Mouse (Mus musculus): ENCODE data around the gene Irf8. TPM values are rescaled to one million over a fixed set of nuclear protein-coding genes. Genes with fewer than 3 reads are reported as not detected.
"Not testable (repeated sequence)": the region's sequence is repeated elsewhere in the genome, so short reads cannot be mapped to it uniquely, and the experiment has no call there.

The Irf8 gene
- total RNA-seq, 2 experiments from 2014 or later: 17.5 to 24.6 TPM

GRCm38 (mm10) chr8:120779106-120779505 is 42.9 kb downstream of the Irf8 start:
- ATAC-seq (replicated peaks; ENCODE audit: low FRiP score, poor library complexity, severe bottlenecking): no peak

- no peak for ATAC-seq (replicated peaks; ENCODE audit: low FRiP score, poor library complexity, severe bottlenecking)
Observed at GRCm38 (mm10) chr8:120783781-120784180, 47.6 kb downstream of the Irf8 start.

GRCm38 (mm10) chr8:120786753-120787152 is 50.6 kb downstream of the Irf8 start:
- no peak for ATAC-seq (replicated peaks; ENCODE audit: low FRiP score, poor library complexity, severe bottlenecking)

GRCm38 (mm10) chr8:120787631-120788030 is 51.5 kb downstream of the Irf8 start:
- ATAC-seq (replicated peaks; ENCODE audit: low FRiP score, poor library complexity, severe bottlenecking): no peak

- no peak for ATAC-seq (replicated peaks; ENCODE audit: low FRiP score, poor library complexity, severe bottlenecking)
Observed at GRCm38 (mm10) chr8:120792710-120793109, 56.6 kb downstream of the Irf8 start.

GRCm38 (mm10) chr8:120795944-120796635 is 59.9 kb downstream of the Irf8 start:
- 0 out of 2 replicates have a peak, but pooled peaks have one; percentile 51 for ATAC-seq (replicated peaks; ENCODE audit: low FRiP score, poor library complexity, severe bottlenecking)

- no peak for ATAC-seq (replicated peaks; ENCODE audit: low FRiP score, poor library complexity, severe bottlenecking)
Observed at GRCm38 (mm10) chr8:120797019-120797727, 61.0 kb downstream of the Irf8 start.

- ATAC-seq (replicated peaks; ENCODE audit: low FRiP score, poor library complexity, severe bottlenecking): no peak
Observed at GRCm38 (mm10) chr8:120800308-120800865, 64.2 kb downstream of the Irf8 start.

GRCm38 (mm10) chr8:120803661-120804375 is 67.7 kb downstream of the Irf8 start:
- not testable (repeated sequence) for ATAC-seq (replicated peaks; ENCODE audit: low FRiP score, poor library complexity, severe bottlenecking)

GRCm38 (mm10) chr8:120804741-120805140 is 68.6 kb downstream of the Irf8 start:
- no peak for ATAC-seq (replicated peaks; ENCODE audit: low FRiP score, poor library complexity, severe bottlenecking)

Other genes with a start within 250 kb of the Irf8 start
- 13.3 and 32.0 TPM in 2 replicates for gene Gins2, start 147.1 kb upstream of the Irf8 start, total RNA-seq (2015; ENCODE audit: low replicate concordance)
- gene Gins2, start 147.1 kb upstream of the Irf8 start, total RNA-seq (2017; ENCODE audit: low replicate concordance): 4.3 and 14.3 TPM in 2 replicates
- 2.3 TPM in 1 of 2 replicates, not detected in the other for gene 1190005I06Rik, start 88.7 kb upstream of the Irf8 start, total RNA-seq (2015; ENCODE audit: low replicate concordance)
- 5.0 TPM in 1 of 2 replicates, not detected in the other for gene 1190005I06Rik, start 88.7 kb upstream of the Irf8 start, total RNA-seq (2017; ENCODE audit: low replicate concordance)
- not detected in 2 replicates for gene Gm27021, start 68.3 kb upstream of the Irf8 start, total RNA-seq (2015; ENCODE audit: low replicate concordance)
- gene Gm27021, start 68.3 kb upstream of the Irf8 start, total RNA-seq (2017; ENCODE audit: low replicate concordance): not detected in 2 replicates
- gene Cox4i1, start 68.1 kb upstream of the Irf8 start, total RNA-seq (2015; ENCODE audit: low replicate concordance): 237 and 289 TPM in 2 replicates
- 101 and 131 TPM in 2 replicates for gene Cox4i1, start 68.1 kb upstream of the Irf8 start, total RNA-seq (2017; ENCODE audit: low replicate concordance)
- gene Emc8, start 67.8 kb upstream of the Irf8 start, total RNA-seq (2015; ENCODE audit: low replicate concordance): 10.9 and 16.7 TPM in 2 replicates
- 1.8 and 33.7 TPM in 2 replicates for gene Emc8, start 67.8 kb upstream of the Irf8 start, total RNA-seq (2017; ENCODE audit: low replicate concordance)